Mouse (Mus musculus): ENCODE data around the gene Zbtb21. TPM values are rescaled to one million over a fixed set of nuclear protein-coding genes. Genes with fewer than 3 reads are reported as not detected.
"Not testable (repeated sequence)": the region's sequence is repeated elsewhere in the genome, so short reads cannot be mapped to it uniquely, and the experiment has no call there.

Zbtb21 gene
- polyA plus RNA-seq, 1 experiment from 2014 or later: 12.4 TPM

DNA sequence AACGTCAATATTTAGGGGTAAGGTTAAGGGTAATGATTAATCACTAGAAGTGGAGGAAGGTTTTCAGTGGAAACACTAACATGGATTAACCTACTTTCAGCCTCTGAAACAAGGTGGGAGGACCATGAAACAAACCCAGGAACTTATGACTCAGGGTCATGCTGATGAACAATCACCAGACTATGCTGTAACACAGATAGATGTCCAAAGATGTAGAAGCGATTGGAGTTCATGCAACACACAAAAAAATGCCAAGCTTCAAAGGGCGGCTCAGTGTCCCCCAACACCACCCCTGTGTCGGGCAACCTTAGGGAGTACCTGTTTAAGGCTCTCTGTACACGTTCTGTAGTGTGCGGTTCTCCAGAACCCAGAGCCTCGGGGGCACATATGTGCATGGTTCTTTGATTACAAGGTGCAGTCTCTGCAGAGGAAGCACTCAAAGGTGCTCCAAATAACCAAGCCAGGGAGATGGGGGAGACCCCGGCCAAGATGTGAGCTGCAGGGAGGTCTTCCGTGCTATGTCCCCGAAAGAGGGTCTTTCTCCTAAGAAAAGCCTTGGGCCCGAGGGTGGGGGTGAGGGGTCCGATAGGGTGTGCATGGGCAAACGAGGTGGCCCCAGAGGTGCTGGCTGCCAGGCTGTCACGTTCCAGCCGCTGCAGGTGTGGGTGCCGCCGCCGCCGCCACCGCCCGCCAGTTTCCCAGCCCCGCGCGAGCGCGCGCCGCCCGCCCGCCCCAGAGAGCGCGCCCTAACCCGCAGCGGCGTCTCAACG is 856 bp downstream of the Zbtb21 start:
- Histone ChIP-seq H3K4me1 (replicated peaks) (no peaks in the 10 kb centered on the region), H3K36me3 (no peaks in the 10 kb centered on the region), H3K27me3 (replicated peaks) (no peaks in the 10 kb centered on the region), H3K4me2 (replicated peaks) (peak overlapping the region; percentile 70), H3K4me3 (replicated peaks) (peak overlapping the region; percentile 79), H3K9ac (peak overlapping the region; percentile 83), H3K27ac (peak overlapping the region; percentile 98), H3K9me3 (no peaks in the 10 kb centered on the region)
- WGBS: 7% methylated on average over 27 of the region's 36 CpGs
- peak; percentile 4; the same call in 1 of the 2 replicates for ATAC-seq

DNA sequence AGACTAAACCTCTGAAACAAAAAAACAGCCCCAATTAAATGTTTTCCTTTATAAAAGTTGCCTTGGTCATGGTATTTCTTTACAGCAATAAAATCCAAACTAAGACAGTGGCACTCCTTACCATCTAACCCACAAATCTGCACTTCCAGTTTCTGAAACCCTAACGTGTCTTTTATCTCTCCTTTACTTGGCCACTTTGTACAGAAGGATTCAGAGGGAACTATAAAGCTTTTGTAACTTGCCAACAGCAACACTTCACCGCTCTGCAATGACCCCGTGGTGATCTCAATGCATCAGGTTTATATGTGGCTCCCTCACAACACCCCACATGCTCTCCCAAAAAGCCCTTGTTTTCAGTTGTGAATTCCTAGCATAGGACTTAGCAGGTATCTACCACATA is 2.1 kb downstream of the Zbtb21 start:
- WGBS: 94% methylated on average over 3 of the region's 3 CpGs
- Histone ChIP-seq H3K27ac (no peak overlapping the region), H3K4me1 (replicated peaks) (no peaks in the 10 kb centered on the region), H3K4me2 (replicated peaks) (no peak overlapping the region), H3K9me3 (no peaks in the 10 kb centered on the region), H3K27me3 (replicated peaks) (no peaks in the 10 kb centered on the region), H3K9ac (no peak overlapping the region), H3K4me3 (replicated peaks) (no peak overlapping the region), H3K36me3 (no peaks in the 10 kb centered on the region)
- ATAC-seq: no peak

DNA sequence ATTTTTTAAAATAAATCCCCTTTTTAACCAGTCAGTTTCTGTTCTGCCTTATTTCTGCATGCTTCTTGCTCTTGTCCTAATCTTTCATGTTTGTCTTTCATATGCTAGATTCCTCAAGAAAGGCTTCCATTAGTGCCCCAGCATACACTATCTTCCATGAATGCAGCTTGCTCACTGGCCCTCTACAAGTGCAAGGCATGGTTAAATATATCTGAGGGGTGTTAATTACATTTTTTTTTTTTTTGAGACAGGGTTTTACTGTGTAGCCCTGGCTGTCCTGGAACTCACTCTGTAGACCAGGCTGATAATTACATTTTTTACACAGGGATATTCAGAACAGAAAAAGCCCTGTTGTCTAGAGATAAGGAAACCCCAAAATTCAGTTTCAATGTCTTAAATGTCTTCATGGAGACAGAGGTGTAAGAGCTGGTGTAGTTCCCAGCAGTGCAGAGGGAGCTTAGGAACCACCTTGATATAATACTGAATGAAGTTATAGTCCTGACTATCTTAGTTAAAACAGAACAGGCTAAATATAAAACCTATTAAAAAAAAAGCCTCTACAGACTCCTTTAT is 3.9 kb downstream of the Zbtb21 start:
- Histone ChIP-seq H3K4me2 (replicated peaks) (no peak overlapping the region), H3K9ac (no peak overlapping the region), H3K9me3 (no peaks in the 10 kb centered on the region), H3K27me3 (replicated peaks) (no peaks in the 10 kb centered on the region), H3K36me3 (peaks cover under 1% of the 10 kb centered on the region; the same call in 1 of the 2 replicates), H3K4me1 (replicated peaks) (no peaks in the 10 kb centered on the region), H3K4me3 (replicated peaks) (no peak overlapping the region), H3K27ac (no peak overlapping the region)
- no peak for ATAC-seq

DNA sequence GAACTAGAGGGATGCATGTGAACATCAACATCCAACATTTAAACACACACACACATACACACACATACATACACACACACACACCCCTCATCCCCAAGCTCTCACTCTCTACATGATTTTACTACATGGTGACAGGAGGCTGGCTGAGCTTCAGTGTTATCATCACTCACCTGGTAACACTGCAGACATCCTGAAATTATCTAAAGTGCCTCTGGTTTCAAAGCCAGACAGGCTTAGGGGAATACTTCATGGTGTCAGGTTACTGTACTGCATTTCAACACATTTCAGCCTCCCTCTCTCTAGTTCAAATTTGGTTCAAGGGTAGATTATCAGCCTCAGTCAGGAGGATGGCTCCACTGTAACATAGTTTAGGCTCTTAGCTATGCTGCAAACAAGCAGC is 4.8 kb downstream of the Zbtb21 start:
- peaks cover 5% of the 10 kb centered on the region for H3K36me3 ChIP-seq
- H3K4me3 ChIP-seq (replicated peaks): no peak overlapping the region
- no peak for ATAC-seq
- no peak overlapping the region for H3K9ac ChIP-seq
- no peaks in the 10 kb centered on the region for H3K27me3 ChIP-seq (replicated peaks)
- no peaks in the 10 kb centered on the region for H3K9me3 ChIP-seq
- H3K27ac ChIP-seq: no peak overlapping the region
- no peak overlapping the region for H3K4me2 ChIP-seq (replicated peaks)
- no peaks in the 10 kb centered on the region for H3K4me1 ChIP-seq (replicated peaks)

DNA sequence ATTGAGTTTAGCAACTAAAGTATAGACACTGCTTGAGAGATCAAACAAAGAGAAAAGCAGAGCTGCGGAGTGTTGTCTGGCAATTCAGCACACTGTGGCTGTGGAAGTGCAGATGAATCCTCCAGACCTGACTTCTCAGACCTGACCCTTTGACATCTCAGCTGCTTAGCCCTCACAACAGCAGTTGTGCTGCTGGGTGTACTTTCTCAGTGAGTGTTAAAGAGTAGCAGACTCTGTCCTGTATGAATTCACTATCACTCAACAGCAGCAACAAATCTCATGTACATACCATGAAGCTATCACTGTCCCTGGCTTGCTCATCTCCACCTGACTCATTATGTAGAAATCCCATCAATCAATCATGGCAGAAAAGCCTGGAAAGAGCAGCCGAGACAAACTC is 6.4 kb downstream of the Zbtb21 start:
- WGBS: 75% methylated on average over 2 of the region's 2 CpGs
- H3K36me3 ChIP-seq: peaks cover 19% of the 10 kb centered on the region
- H3K4me1 ChIP-seq (replicated peaks): no peaks in the 10 kb centered on the region
- H3K4me2 ChIP-seq (replicated peaks): no peak overlapping the region
- no peaks in the 10 kb centered on the region for H3K27me3 ChIP-seq (replicated peaks)
- H3K4me3 ChIP-seq (replicated peaks): no peak overlapping the region
- H3K9ac ChIP-seq: no peak overlapping the region
- H3K27ac ChIP-seq: no peak overlapping the region
- ATAC-seq: no peak
- no peaks in the 10 kb centered on the region for H3K9me3 ChIP-seq

DNA sequence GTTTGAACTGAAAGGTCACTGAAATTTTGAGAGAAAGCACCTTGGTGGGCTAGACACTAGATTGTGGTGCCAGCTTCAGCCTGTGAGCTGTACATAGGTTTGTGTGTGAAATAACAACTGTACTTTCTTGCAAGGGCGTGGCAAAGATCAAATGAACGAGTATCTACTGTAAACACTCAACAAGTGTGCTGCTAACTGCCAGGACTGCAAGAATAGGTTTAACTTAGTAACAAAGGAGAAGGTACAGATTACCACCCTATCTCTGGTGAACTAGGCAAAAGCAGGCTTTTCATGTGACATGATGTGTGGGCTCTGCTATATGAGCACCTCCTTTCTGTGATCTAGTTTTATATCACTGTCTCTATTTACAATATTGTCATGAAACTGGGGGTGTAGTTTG is 9.1 kb downstream of the Zbtb21 start:
- no peak overlapping the region for H3K9ac ChIP-seq
- ATAC-seq: no peak
- H3K4me3 ChIP-seq (replicated peaks): no peak overlapping the region
- no peaks in the 10 kb centered on the region for H3K4me1 ChIP-seq (replicated peaks)
- no peak overlapping the region for H3K27ac ChIP-seq
- H3K27me3 ChIP-seq (replicated peaks): no peaks in the 10 kb centered on the region
- H3K9me3 ChIP-seq: no peaks in the 10 kb centered on the region
- 70% methylated on average over 2 of the region's 2 CpGs for WGBS
- no peak overlapping the region for H3K4me2 ChIP-seq (replicated peaks)
- peaks cover 35% of the 10 kb centered on the region for H3K36me3 ChIP-seq

DNA sequence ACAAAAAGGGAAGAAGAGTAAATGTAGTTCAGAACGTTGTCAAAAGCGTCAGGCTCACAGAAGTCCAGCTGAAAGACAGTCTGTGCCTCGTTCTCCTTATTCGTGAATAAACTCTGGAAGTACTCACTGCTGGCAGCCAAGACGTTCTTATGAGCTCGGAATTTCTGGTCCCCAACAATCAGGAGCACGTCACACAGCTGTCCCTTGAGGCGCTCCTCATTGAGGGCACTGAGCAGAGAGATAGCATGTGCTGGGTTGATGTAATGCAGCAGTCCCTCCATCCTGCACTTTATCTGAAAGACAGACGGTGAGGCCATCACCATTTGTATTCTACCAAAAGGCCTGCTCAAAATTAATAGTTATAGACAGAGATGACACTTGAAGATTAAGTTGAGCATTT is 9.6 kb downstream of the Zbtb21 start:
- H3K4me1 ChIP-seq (replicated peaks): no peaks in the 10 kb centered on the region
- no peak for ATAC-seq
- peaks cover 35% of the 10 kb centered on the region for H3K36me3 ChIP-seq
- H3K9ac ChIP-seq: no peak overlapping the region
- no peak overlapping the region for H3K27ac ChIP-seq
- H3K4me3 ChIP-seq (replicated peaks): no peak overlapping the region
- no peak overlapping the region for H3K4me2 ChIP-seq (replicated peaks)
- H3K9me3 ChIP-seq: no peaks in the 10 kb centered on the region
- no peaks in the 10 kb centered on the region for H3K27me3 ChIP-seq (replicated peaks)
- 82% methylated on average over 9 of the region's 9 CpGs for WGBS

DNA sequence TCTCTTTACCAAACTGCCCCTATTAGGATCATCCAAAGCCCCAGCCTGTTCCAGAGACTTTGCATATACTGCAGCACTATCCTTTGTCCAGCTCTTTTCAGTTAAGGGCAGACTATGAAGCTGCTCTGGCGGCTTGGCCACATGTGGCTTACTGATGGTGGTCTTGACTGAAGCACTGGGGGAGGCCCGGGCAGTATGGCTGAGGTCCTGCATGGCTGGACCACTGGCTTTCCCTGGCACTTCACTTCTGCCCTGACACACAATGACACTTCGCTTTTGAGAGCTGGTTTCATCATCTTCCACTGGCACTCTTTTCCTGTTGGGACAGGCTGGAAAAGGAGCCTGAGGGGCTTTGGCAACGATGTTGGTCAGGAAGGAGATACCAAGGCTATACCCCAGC is 10.1 kb downstream of the Zbtb21 start:
- Histone ChIP-seq H3K4me3 (replicated peaks) (no peak overlapping the region), H3K27ac (no peak overlapping the region), H3K4me2 (replicated peaks) (no peak overlapping the region), H3K9me3 (no peaks in the 10 kb centered on the region), H3K36me3 (peaks cover 35% of the 10 kb centered on the region), H3K9ac (no peak overlapping the region), H3K27me3 (replicated peaks) (no peaks in the 10 kb centered on the region), H3K4me1 (replicated peaks) (no peaks in the 10 kb centered on the region)
- ATAC-seq: no peak
- 95% methylated on average over 4 of the region's 4 CpGs for WGBS

DNA sequence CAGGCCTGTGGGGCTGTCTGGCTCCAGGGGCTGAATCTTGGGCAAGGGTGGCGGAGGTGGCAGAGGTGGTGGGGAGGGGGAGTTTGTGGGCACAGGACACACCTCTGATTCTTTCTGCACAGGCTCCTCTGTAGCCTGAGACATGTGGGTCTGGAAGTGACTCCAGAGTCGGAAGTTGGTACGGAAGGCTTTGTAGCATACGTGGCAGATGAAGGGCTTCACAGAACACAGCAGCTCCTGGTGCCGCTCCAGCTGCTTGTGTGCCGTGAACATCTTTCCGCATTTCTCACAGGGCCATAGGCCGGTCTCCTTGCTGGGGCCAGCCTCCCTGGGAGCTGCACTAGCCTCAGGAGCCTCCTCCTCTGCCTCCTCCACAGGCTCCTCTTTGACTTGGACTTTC is 12.4 kb downstream of the Zbtb21 start:
- 93% methylated on average over 8 of the region's 8 CpGs for WGBS
- Histone ChIP-seq H3K36me3 (peaks cover 35% of the 10 kb centered on the region), H3K9ac (no peak overlapping the region)

DNA sequence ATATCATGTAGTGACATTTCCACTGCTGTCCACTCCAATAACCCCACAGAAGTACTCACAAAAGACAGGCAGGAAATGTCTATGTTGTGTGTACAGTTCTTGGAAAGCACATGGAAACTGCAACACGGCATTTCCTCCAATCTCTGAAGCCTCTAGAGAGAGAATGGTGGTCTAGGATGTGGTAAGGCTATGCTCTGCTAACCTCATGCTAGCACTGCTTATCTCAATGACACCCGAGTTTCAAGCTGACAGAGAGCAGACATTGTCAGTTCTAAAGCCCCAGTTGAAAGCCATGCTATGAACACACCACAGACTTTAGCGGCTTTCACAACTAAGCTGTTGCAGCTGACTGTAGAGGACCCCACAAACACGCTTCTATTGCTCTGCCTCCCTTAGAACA is 13.6 kb downstream of the Zbtb21 start:
- Histone ChIP-seq H3K9me3 (no peaks in the 10 kb centered on the region), H3K4me3 (replicated peaks) (no peak overlapping the region), H3K4me1 (replicated peaks) (no peaks in the 10 kb centered on the region), H3K9ac (no peak overlapping the region), H3K36me3 (peaks cover 35% of the 10 kb centered on the region), H3K4me2 (replicated peaks) (no peak overlapping the region), H3K27ac (no peak overlapping the region), H3K27me3 (replicated peaks) (no peaks in the 10 kb centered on the region)
- ATAC-seq: no peak
- 75% methylated on average over 4 of the region's 4 CpGs for WGBS

More for the DNA sequence above, 12.4 kb downstream of the Zbtb21 start:
- no peak overlapping the region for H3K27ac ChIP-seq
- no peaks in the 10 kb centered on the region for H3K4me1 ChIP-seq (replicated peaks)
- H3K4me2 ChIP-seq (replicated peaks): no peak overlapping the region
- no peak overlapping the region for H3K4me3 ChIP-seq (replicated peaks)
- no peaks in the 10 kb centered on the region for H3K9me3 ChIP-seq
- ATAC-seq: no peak
- no peaks in the 10 kb centered on the region for H3K27me3 ChIP-seq (replicated peaks)

DNA sequence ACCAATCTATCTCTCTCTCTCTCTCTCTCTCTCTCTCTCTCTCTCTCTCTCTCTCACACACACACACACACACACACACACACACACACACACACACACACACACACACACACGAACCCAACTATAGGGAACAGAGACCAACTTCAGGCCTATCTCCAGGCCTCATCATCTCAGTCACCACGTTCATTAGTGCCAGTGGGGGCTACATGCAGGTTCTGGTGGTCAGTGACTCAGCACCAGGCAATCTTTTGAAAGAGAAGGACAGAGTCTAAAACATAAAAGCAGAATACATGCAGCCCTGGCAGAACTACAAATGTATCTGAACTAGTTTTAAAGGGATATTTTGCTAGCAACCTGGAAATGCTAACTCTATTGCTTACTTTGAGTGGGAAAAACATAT is 15.4 kb downstream of the Zbtb21 start:
- H3K4me1 ChIP-seq (replicated peaks); H3K4me3 ChIP-seq (replicated peaks); H3K27me3 ChIP-seq (replicated peaks); H3K4me2 ChIP-seq (replicated peaks); H3K9ac ChIP-seq; ATAC-seq; H3K9me3 ChIP-seq; H3K27ac ChIP-seq: not testable (repeated sequence)
- WGBS: 90% methylated on average over 2 of the region's 2 CpGs
- peaks cover 23% of the 10 kb centered on the region for H3K36me3 ChIP-seq

DNA sequence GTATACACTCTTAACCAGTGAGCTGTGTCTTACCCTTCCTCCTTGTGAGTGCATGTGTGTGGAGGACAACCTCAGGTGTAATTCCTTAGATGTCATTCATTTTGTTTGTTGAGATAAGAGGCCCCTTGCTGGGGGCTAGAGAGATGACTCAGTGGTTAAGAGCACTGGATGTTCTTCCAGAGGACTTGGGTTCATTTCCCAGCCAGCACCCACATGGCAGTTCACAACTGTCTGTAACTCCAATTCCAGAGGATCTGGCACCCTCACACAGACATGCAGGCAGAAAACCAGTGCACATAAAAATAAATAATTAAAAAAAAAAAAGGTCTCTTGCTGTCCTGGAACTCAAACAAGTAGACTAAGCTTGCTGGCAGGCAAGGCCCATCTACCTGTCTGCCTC is 20.6 kb downstream of the Zbtb21 start:
- Histone ChIP-seq H3K27ac (no peak overlapping the region), H3K36me3 (no peaks in the 10 kb centered on the region), H3K4me3 (replicated peaks) (no peak overlapping the region), H3K27me3 (replicated peaks) (no peaks in the 10 kb centered on the region), H3K4me2 (replicated peaks) (no peak overlapping the region), H3K4me1 (replicated peaks) (no peaks in the 10 kb centered on the region), H3K9ac (no peak overlapping the region), H3K9me3 (no peaks in the 10 kb centered on the region)
- no peak for ATAC-seq

DNA sequence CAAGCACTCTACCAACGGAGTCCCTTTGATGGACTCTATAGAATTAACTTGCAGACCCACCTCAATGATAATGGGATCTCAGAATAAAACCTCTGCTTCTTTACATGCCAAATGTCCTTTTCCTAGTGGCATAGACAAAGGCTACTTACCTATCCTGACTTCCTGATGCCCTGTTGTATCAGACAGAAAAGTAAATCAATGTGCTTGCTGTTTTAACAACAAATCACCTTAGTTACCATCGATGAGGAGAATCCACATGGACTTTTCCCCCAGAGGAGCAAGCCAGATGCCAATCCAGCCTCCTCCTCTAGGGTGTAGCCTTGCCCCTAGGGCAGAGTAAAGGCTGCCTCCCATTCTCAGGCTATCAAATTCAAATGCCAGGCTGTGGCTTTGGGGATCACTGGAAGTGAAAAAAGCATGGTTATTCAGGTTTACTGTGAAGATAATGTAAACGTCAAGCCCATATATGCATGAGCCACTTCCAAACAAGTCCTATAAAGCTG is 21.9 kb downstream of the Zbtb21 start:
- no peak overlapping the region for H3K4me2 ChIP-seq (replicated peaks)
- H3K4me1 ChIP-seq (replicated peaks): no peaks in the 10 kb centered on the region
- no peak for ATAC-seq
- H3K27me3 ChIP-seq (replicated peaks): no peaks in the 10 kb centered on the region
- WGBS: 91% methylated on average over 3 of the region's 3 CpGs
- no peaks in the 10 kb centered on the region for H3K9me3 ChIP-seq
- no peak overlapping the region for H3K4me3 ChIP-seq (replicated peaks)
- no peak overlapping the region for H3K27ac ChIP-seq
- H3K9ac ChIP-seq: no peak overlapping the region
- no peaks in the 10 kb centered on the region for H3K36me3 ChIP-seq

Data from intestine, embryonic 15.5 days (tissue).